Mouse (Mus musculus) brain, embryonic 14.5 days (tissue): ENCODE data around the gene Pwp2. TPM values are rescaled to one million over a fixed set of nuclear protein-coding genes. Genes with fewer than 3 reads are reported as not detected.
"Not testable (repeated sequence)": the region's sequence is repeated elsewhere in the genome, so short reads cannot be mapped to it uniquely, and the experiment has no call there.

ENCODE experiments used
- DNase-seq: peaks from one replicate; pipeline ENCODE4 v3.0.0-alpha.2; 2011; ENCODE audit warnings: low read depth
- CTCF ChIP-seq: fragments of 200-500 bp; IDR thresholded peaks from 2 replicates; pipeline ENCODE4 v1.5.1; 2012; ENCODE audit warnings: inconsistent platforms, mild to moderate bottlenecking, moderate library complexity, borderline replicate concordance; ENCODE audit not compliant: insufficient read depth, insufficient read length; ENCODE audit errors: extremely low read depth
- POLR2A ChIP-seq: fragments of 200-500 bp; IDR thresholded peaks from 2 replicates; pipeline ENCODE4 v1.6.1; 2012; ENCODE audit warnings: mild to moderate bottlenecking, inconsistent platforms, borderline replicate concordance; ENCODE audit not compliant: poor library complexity, insufficient read depth, insufficient read length, severe bottlenecking; ENCODE audit errors: extremely low read depth
- polyA plus RNA-seq: library from polyadenylated mRNA; depleted of rRNA; stranded (reverse); fragments of >200 nt; gene quantifications from 2 replicates; pipeline ENCODE4 v1.2.3, GENCODE M21; 2012; rRNA removed

The Pwp2 gene
- polyA plus RNA-seq, 1 experiment: 19.6 TPM

GRCm38 (mm10) chr10:78134975-78135798, 49.8 kb downstream of the Pwp2 start:
- TF ChIP-seq POLR2A (no peak), CTCF (no peak)
- DNase-seq: peak; percentile 53

- no peak for TF ChIP-seq POLR2A
- no peak for TF ChIP-seq CTCF
- no peak for DNase-seq
Observed at GRCm38 (mm10) chr10:78134400-78134799, 50.5 kb downstream of the Pwp2 start.

- DNase-seq: no peak
- TF ChIP-seq CTCF (no peak), POLR2A (no peak)
Observed at GRCm38 (mm10) chr10:78129998-78130397, 55.0 kb downstream of the Pwp2 start.

- peak; percentile 32 for DNase-seq
- TF ChIP-seq CTCF (no peak), POLR2A (no peak)
Observed at GRCm38 (mm10) chr10:78129423-78129822, 55.5 kb downstream of the Pwp2 start.

- TF ChIP-seq POLR2A (no peak), CTCF (no peak)
Observed at GRCm38 (mm10) chr10:78128647-78129046, 56.3 kb downstream of the Pwp2 start.

GRCm38 (mm10) chr10:78127931-78128330, 57.0 kb downstream of the Pwp2 start:
- no peak for TF ChIP-seq POLR2A
- no peak for TF ChIP-seq CTCF

More at GRCm38 (mm10) chr10:78128647-78129046, 56.3 kb downstream of the Pwp2 start:
- DNase-seq: no peak

GRCm38 (mm10) chr10:78127046-78127870, 57.7 kb downstream of the Pwp2 start:
- TF ChIP-seq CTCF (no peak), POLR2A (no peak)
- no peak for DNase-seq

More at GRCm38 (mm10) chr10:78127931-78128330, 57.0 kb downstream of the Pwp2 start:
- DNase-seq: no peak

- DNase-seq: no peak
- TF ChIP-seq CTCF: no peak
- no peak for TF ChIP-seq POLR2A
Observed at GRCm38 (mm10) chr10:78126311-78126710, 58.6 kb downstream of the Pwp2 start.

GRCm38 (mm10) chr10:78125061-78125460, 59.9 kb downstream of the Pwp2 start:
- not testable (repeated sequence) for DNase-seq

GRCm38 (mm10) chr10:78124137-78124536, 60.8 kb downstream of the Pwp2 start:
- not testable (repeated sequence) for DNase-seq

Other genes with a start within 250 kb of the Pwp2 start
- 6.3 and 6.5 TPM in 2 replicates for gene Trpm2, start 214.6 kb downstream of the Pwp2 start, polyA plus RNA-seq
- gene 1810043G02Rik, start 206.6 kb downstream of the Pwp2 start, polyA plus RNA-seq: 54.5 and 68.2 TPM in 2 replicates
- 146 and 161 TPM in 2 replicates for gene Pfkl, start 175.1 kb downstream of the Pwp2 start, polyA plus RNA-seq
- gene Dnmt3l, start 143.2 kb downstream of the Pwp2 start, polyA plus RNA-seq: not detected in 2 replicates
- gene Aire, start 141.5 kb downstream of the Pwp2 start, polyA plus RNA-seq: 0.55 and 0.74 TPM in 2 replicates
- gene Icosl, start 115.8 kb downstream of the Pwp2 start, polyA plus RNA-seq: 1.2 and 1.3 TPM in 2 replicates
- gene D10Jhu81e, start 15.4 kb downstream of the Pwp2 start, polyA plus RNA-seq: 60.2 and 75.5 TPM in 2 replicates
- 61.0 and 65.5 TPM in 2 replicates for gene Trappc10, start 59.5 kb upstream of the Pwp2 start, polyA plus RNA-seq
- 95.2 and 97.6 TPM in 2 replicates for gene Agpat3, start 167.3 kb upstream of the Pwp2 start, polyA plus RNA-seq
- gene Rrp1, start 227.9 kb upstream of the Pwp2 start, polyA plus RNA-seq: 211 and 385 TPM in 2 replicates
- gene Cstb, start 240.5 kb upstream of the Pwp2 start, polyA plus RNA-seq: 53.5 and 72.9 TPM in 2 replicates